Mouse (Mus musculus): ENCODE results near the gene Frs3. TPM values are rescaled to one million over a fixed set of nuclear protein-coding genes. Genes with fewer than 3 reads are reported as not detected.

Frs3 gene
- polyA plus RNA-seq, 2 experiments: 0.67 to 3.0 TPM

- WGBS (ENCODE audit: insufficient replicate concordance): 78% methylated on average over 3 of the region's 3 CpGs
- DNase-seq (ENCODE audit: low read depth in 3 of 3, low spot score in 3 of 3): no peak
- Histone ChIP-seq H3K27ac (no peak overlapping the region), H3K36me3 (replicated peaks; ENCODE audit: control insufficient read depth, insufficient read depth, low read depth) (no peaks in the 10 kb centered on the region), H3K4me1 (replicated peaks; ENCODE audit: control insufficient read depth in 2 of 2, insufficient read depth in 2 of 2, low read length in 1 of 2) (peaks cover 4 to 10% of the 10 kb centered on the region in 2 experiments; a peak in 2 of 4 replicates), H3K4me3 (ENCODE audit: insufficient read depth in 1 of 2, low read depth in 2 of 2, low read length in 2 of 2) (no peak overlapping the region), H3K9me3 (ENCODE audit: control insufficient read depth, low read length) (no peaks in the 10 kb centered on the region), H3K9ac (replicated peaks) (no peak overlapping the region), H3K4me2 (ENCODE audit: low read depth) (no peak overlapping the region), H3K27me3 (ENCODE audit: control insufficient read depth, insufficient read depth, low read length) (peaks cover 14% of the 10 kb centered on the region)
- no peak for ATAC-seq (ENCODE audit: insufficient read depth)
- TF ChIP-seq CTCF (IDR thresholded peaks at IDR 0.05; ENCODE audit: low read depth) (no peak), EP300 (IDR thresholded peaks at IDR 0.05; ENCODE audit: low read depth) (no peak)
These were observed 2.8 kb downstream of the Frs3 start for GRCm38 (mm10) chr17:47691650-47692049.

- no peaks in the 10 kb centered on the region for H3K36me3 ChIP-seq (replicated peaks; ENCODE audit: control insufficient read depth, insufficient read depth, low read depth)
- TF ChIP-seq CTCF (IDR thresholded peaks at IDR 0.05; ENCODE audit: low read depth): no peak
- TF ChIP-seq EP300 (IDR thresholded peaks at IDR 0.05; ENCODE audit: low read depth): no peak
- DNase-seq (ENCODE audit: low read depth in 3 of 3, low spot score in 3 of 3) (no peak), ATAC-seq (ENCODE audit: insufficient read depth) (no peak)
- peak overlapping the region; percentile 56 to 62 for H3K4me3 ChIP-seq (ENCODE audit: insufficient read depth in 1 of 2, low read depth in 2 of 2, low read length in 2 of 2)
- WGBS (ENCODE audit: insufficient replicate concordance): 43% methylated on average over 13 of the region's 13 CpGs
- no peaks in the 10 kb centered on the region for H3K9me3 ChIP-seq (ENCODE audit: control insufficient read depth, low read length)
- no peak overlapping the region for H3K27ac ChIP-seq
- peak overlapping the region; percentile 83 for H3K4me2 ChIP-seq (ENCODE audit: low read depth)
- H3K4me1 ChIP-seq (replicated peaks; ENCODE audit: control insufficient read depth in 2 of 2, insufficient read depth in 2 of 2, low read length in 1 of 2): peaks cover 0 to 4% of the 10 kb centered on the region in 2 experiments; a peak in 2 of 4 replicates
- no peak overlapping the region; the same call in 1 of the 2 replicates for H3K9ac ChIP-seq (replicated peaks)
- peaks cover 20% of the 10 kb centered on the region for H3K27me3 ChIP-seq (ENCODE audit: control insufficient read depth, insufficient read depth, low read length)
These were observed 5.0 kb downstream of the Frs3 start for GRCm38 (mm10) chr17:47693671-47694441.

GRCm38 (mm10) chr17:47694442-47694502 is 5.4 kb downstream of the Frs3 start, which contains the start of gene Gm21981:
Gene Gm21981, minus strand, starts transcription at chr17:47694455.
- ATAC-seq (ENCODE audit: insufficient read depth) (no peak), DNase-seq (ENCODE audit: low read depth in 3 of 3, low spot score in 3 of 3) (no peak)
- Histone ChIP-seq H3K27ac (no peak within 1 kb of the TSS), H3K36me3 (replicated peaks; ENCODE audit: control insufficient read depth, insufficient read depth, low read depth) (no peaks in the 10 kb centered on the region), H3K4me3 (ENCODE audit: insufficient read depth in 1 of 2, low read depth in 2 of 2, low read length in 2 of 2) (peak within 1 kb of the TSS; percentile 56 to 62), H3K9ac (replicated peaks) (peak within 1 kb of the TSS; percentile 59), H3K4me1 (replicated peaks; ENCODE audit: control insufficient read depth in 2 of 2, insufficient read depth in 2 of 2, low read length in 1 of 2) (peaks cover 0 to 4% of the 10 kb centered on the region in 2 experiments; a peak in 2 of 4 replicates), H3K27me3 (ENCODE audit: control insufficient read depth, insufficient read depth, low read length) (peaks cover 20% of the 10 kb centered on the region), H3K9me3 (ENCODE audit: control insufficient read depth, low read length) (no peaks in the 10 kb centered on the region), H3K4me2 (ENCODE audit: low read depth) (peak within 1 kb of the TSS; percentile 83)
- WGBS (ENCODE audit: insufficient replicate concordance): 0% methylated on average over 3 of the region's 3 CpGs
- no peak for TF ChIP-seq EP300 (IDR thresholded peaks at IDR 0.05; ENCODE audit: low read depth)
- no peak for TF ChIP-seq CTCF (IDR thresholded peaks at IDR 0.05; ENCODE audit: low read depth)

- Histone ChIP-seq H3K27me3 (ENCODE audit: control insufficient read depth, insufficient read depth, low read length) (peaks cover 20% of the 10 kb centered on the region), H3K27ac (no peak within 1 kb of the TSS), H3K4me3 (ENCODE audit: insufficient read depth in 1 of 2, low read depth in 2 of 2, low read length in 2 of 2) (peak within 1 kb of the TSS; percentile 56 to 62), H3K36me3 (replicated peaks; ENCODE audit: control insufficient read depth, insufficient read depth, low read depth) (no peaks in the 10 kb centered on the region), H3K9me3 (ENCODE audit: control insufficient read depth, low read length) (no peaks in the 10 kb centered on the region), H3K9ac (replicated peaks) (peak within 1 kb of the TSS; percentile 59), H3K4me1 (replicated peaks; ENCODE audit: control insufficient read depth in 2 of 2, insufficient read depth in 2 of 2, low read length in 1 of 2) (peaks cover 0 to 4% of the 10 kb centered on the region in 2 experiments; a peak in 2 of 4 replicates), H3K4me2 (ENCODE audit: low read depth) (peak within 1 kb of the TSS; percentile 83)
- WGBS (ENCODE audit: insufficient replicate concordance): under 1% methylated on average over 82 of the region's 82 CpGs
- ATAC-seq (ENCODE audit: insufficient read depth): peak; percentile 89
- TF ChIP-seq EP300 (IDR thresholded peaks at IDR 0.05; ENCODE audit: low read depth) (no peak), CTCF (IDR thresholded peaks at IDR 0.05; ENCODE audit: low read depth) (peak; percentile 93)
- DNase-seq (ENCODE audit: low read depth in 3 of 3, low spot score in 3 of 3): peak; percentile 73 to 81 (median 75)
These were observed 5.9 kb downstream of the Frs3 start, which contains the start of gene Prickle4 for GRCm38 (mm10) chr17:47694503-47695336. Gene Prickle4, minus strand, starts transcription at chr17:47694736.

GRCm38 (mm10) chr17:47695337-47695710 is 6.5 kb downstream of the Frs3 start:
- Histone ChIP-seq H3K27ac (no peak overlapping the region), H3K9me3 (ENCODE audit: control insufficient read depth, low read length) (no peaks in the 10 kb centered on the region), H3K36me3 (replicated peaks; ENCODE audit: control insufficient read depth, insufficient read depth, low read depth) (no peaks in the 10 kb centered on the region), H3K4me1 (replicated peaks; ENCODE audit: control insufficient read depth in 2 of 2, insufficient read depth in 2 of 2, low read length in 1 of 2) (peaks cover 0 to 4% of the 10 kb centered on the region in 2 experiments; a peak in 2 of 4 replicates), H3K9ac (replicated peaks) (peak overlapping the region; percentile 59), H3K4me3 (ENCODE audit: insufficient read depth in 1 of 2, low read depth in 2 of 2, low read length in 2 of 2) (peak overlapping the region; percentile 54 to 56), H3K27me3 (ENCODE audit: control insufficient read depth, insufficient read depth, low read length) (peaks cover 20% of the 10 kb centered on the region), H3K4me2 (ENCODE audit: low read depth) (peak overlapping the region; percentile 83)
- TF ChIP-seq CTCF (IDR thresholded peaks at IDR 0.05; ENCODE audit: low read depth) (no peak), EP300 (IDR thresholded peaks at IDR 0.05; ENCODE audit: low read depth) (no peak)
- ATAC-seq (ENCODE audit: insufficient read depth) (no peak), DNase-seq (ENCODE audit: low read depth in 3 of 3, low spot score in 3 of 3) (no peak)
- WGBS (ENCODE audit: insufficient replicate concordance): under 1% methylated on average over 19 of the region's 23 CpGs

Data from liver, embryonic 14.5 days (tissue).